Mouse (Mus musculus) forebrain, embryonic 14.5 days (tissue): ENCODE results near the gene Slc29a4. TPM values are rescaled to one million over a fixed set of nuclear protein-coding genes. Genes with fewer than 3 reads are reported as not detected.

Experiments used
- ATAC-seq: fragments of 200-750 bp; cut with Nextera tagmentation; 2 replicates; pipeline ENCODE4 v1.8.0; 2017; ENCODE audit warnings: mild to moderate bottlenecking, moderate library complexity
- DNase-seq: peaks from one replicate; pipeline ENCODE4 v3.0.0-alpha.2; 2015; ENCODE audit warnings: low spot score
- H3K27ac ChIP-seq: fragments of 300-500 bp; sonication (generic); 2 replicates; pipeline ENCODE4 v1.5.1; 2014; ENCODE audit warnings: low read depth, mild to moderate bottlenecking, control low read depth, low read length, moderate library complexity
- H3K27me3 ChIP-seq: fragments of 300-500 bp; sonication (generic); replicated peaks from 2 replicates; pipeline ENCODE4 v1.6.1; 2014; ENCODE audit warnings: low read length, control low read depth, mixed read lengths; ENCODE audit not compliant: control insufficient read depth, insufficient read depth
- H3K36me3 ChIP-seq: fragments of 300-500 bp; sonication (generic); 2 replicates; pipeline ENCODE4 v1.6.1; 2014; ENCODE audit warnings: low read length, control low read depth; ENCODE audit not compliant: control insufficient read depth, insufficient read depth
- H3K4me1 ChIP-seq: fragments of 300-500 bp; sonication (generic); 2 replicates; pipeline ENCODE4 v1.6.1; 2014; ENCODE audit warnings: antibody characterized with exemption, low read length, control low read depth; ENCODE audit not compliant: control insufficient read depth, insufficient read depth
- H3K4me2 ChIP-seq: fragments of 300-500 bp; sonication (generic); 2 replicates; pipeline ENCODE4 v1.6.1; 2014; ENCODE audit warnings: mild to moderate bottlenecking, control low read depth, low read length
- H3K4me3 ChIP-seq: fragments of 300-500 bp; sonication (generic); 2 replicates; pipeline ENCODE4 v1.5.1; 2014; ENCODE audit warnings: low read depth, low read length, control low read depth
- H3K9ac ChIP-seq: fragments of 300-500 bp; sonication (generic); 2 replicates; pipeline ENCODE4 v1.6.1; 2014; ENCODE audit warnings: mild to moderate bottlenecking, low read length, control low read depth, moderate library complexity
- H3K9me3 ChIP-seq: fragments of 300-500 bp; sonication (generic); replicated peaks from 2 replicates; pipeline ENCODE4 v1.6.1; 2016; ENCODE audit warnings: low read length, control low read depth, mixed read lengths; ENCODE audit not compliant: control insufficient read depth
- WGBS: fragments of 180-500 bp; shearing (Covaris S2); extraction: QIAGEN DNeasy Blood & Tissue Kit; methylation state at CpG from one replicate; pipeline ENCODE4 v1.1.7; 2014; 5-methylcytosine and 5-hydroxymethylcytosine counted together
- polyA plus RNA-seq: library from polyadenylated mRNA; unstranded; fragments of >200 nt; fragmentation: Nextera tagmentation; extraction: Ambion mirVana; gene quantifications from 2 replicates; pipeline ENCODE4 v1.2.1, GENCODE M21; 2014

The Slc29a4 gene
- polyA plus RNA-seq, 1 experiment from 2014 or later, result 50.4 TPM

GRCm38 (mm10) chr5:142739941-142740340, 47.6 kb downstream of the Slc29a4 start:
- WGBS, result 89% methylated on average over 8 of the region's 8 CpGs
- peaks cover 98% of the 10 kb centered on the region for H3K36me3 ChIP-seq
- no peaks in the 10 kb centered on the region for H3K9me3 ChIP-seq
- ATAC-seq (no peak), DNase-seq (no peak)
- no peaks in the 10 kb centered on the region for H3K4me1 ChIP-seq
- H3K4me3 ChIP-seq, result no peak overlapping the region
- no peaks in the 10 kb centered on the region for H3K27me3 ChIP-seq
- H3K4me2 ChIP-seq, result no peak overlapping the region
- no peak overlapping the region for H3K27ac ChIP-seq
- no peak overlapping the region for H3K9ac ChIP-seq

DNA sequence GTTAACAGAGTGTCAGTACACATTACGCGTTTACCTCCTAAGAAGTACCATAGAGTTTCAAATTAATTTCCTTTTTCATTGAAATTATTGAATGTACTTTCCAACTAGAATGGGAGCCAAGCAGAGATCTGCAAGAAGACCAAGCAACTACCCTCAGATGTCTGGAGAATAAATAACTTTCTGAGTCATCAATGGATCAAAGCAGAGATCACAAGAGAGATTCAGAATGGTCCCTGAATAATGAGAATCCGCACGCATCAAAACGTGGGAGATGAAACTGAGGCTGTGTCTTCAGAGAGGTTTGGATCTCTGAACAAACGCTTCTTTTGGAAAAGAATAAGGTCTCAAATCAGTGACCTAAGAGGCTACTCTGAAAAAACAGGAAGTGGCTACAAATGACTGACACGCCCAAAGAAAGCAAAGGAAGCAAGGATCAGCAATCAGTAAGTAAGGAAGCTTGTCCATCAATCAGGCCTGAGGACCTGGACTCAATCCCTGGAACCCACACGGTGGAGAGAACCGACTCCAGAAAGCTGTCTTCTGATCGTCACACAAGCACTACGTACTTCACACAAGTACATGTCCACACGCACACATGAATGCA, 54.8 kb downstream of the Slc29a4 start:
- 79% methylated on average over 12 of the region's 12 CpGs for WGBS
- H3K4me2 ChIP-seq, result no peak overlapping the region
- no peaks in the 10 kb centered on the region for H3K27me3 ChIP-seq
- H3K4me3 ChIP-seq, result no peak overlapping the region
- H3K4me1 ChIP-seq, result no peaks in the 10 kb centered on the region
- ATAC-seq (no peak), DNase-seq (no peak)
- H3K36me3 ChIP-seq, result peaks cover 85% of the 10 kb centered on the region
- no peak overlapping the region for H3K27ac ChIP-seq
- no peak overlapping the region for H3K9ac ChIP-seq
- H3K9me3 ChIP-seq, result no peaks in the 10 kb centered on the region

- peaks cover 85% of the 10 kb centered on the region for H3K36me3 ChIP-seq
- DNase-seq (no peak), ATAC-seq (no peak)
- no peaks in the 10 kb centered on the region for H3K27me3 ChIP-seq
- H3K4me1 ChIP-seq, result no peaks in the 10 kb centered on the region
- peak overlapping the region; percentile 2; the same call in 1 of the 2 replicates for H3K27ac ChIP-seq
- H3K4me3 ChIP-seq, result no peak overlapping the region
- WGBS, result 97% methylated on average over 10 of the region's 11 CpGs
- H3K9ac ChIP-seq, result no peak overlapping the region
- H3K9me3 ChIP-seq, result no peaks in the 10 kb centered on the region
- no peak overlapping the region for H3K4me2 ChIP-seq
Observed at GRCm38 (mm10) chr5:142750173-142750572, 57.9 kb downstream of the Slc29a4 start.

DNA sequence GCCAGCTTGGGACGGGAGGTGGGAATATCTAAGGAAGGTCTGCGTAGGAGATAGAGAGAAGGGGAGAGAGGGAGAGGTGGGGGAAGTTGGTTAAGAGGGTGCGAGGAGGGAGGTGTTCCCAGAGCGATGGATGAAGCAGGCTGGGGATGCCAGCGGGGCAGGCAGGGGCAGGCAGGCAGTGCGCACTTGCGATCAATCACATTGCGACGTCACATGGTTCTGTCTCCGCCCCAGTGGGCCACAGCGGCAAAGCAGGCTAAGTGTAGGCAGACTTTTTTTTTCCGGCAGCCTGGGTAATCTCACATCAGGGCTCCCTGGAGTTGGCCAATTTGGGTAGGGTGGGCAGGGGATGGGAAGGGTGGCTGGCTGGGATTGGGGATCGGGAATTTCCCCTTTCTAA, 59.9 kb downstream of the Slc29a4 start:
- H3K27me3 ChIP-seq, result no peaks in the 10 kb centered on the region
- 51% methylated on average over 13 of the region's 13 CpGs for WGBS
- no peaks in the 10 kb centered on the region for H3K9me3 ChIP-seq
- DNase-seq, result no peak
- no peak overlapping the region for H3K27ac ChIP-seq
- no peak overlapping the region for H3K4me2 ChIP-seq
- H3K9ac ChIP-seq, result no peak overlapping the region
- H3K36me3 ChIP-seq, result peaks cover 93% of the 10 kb centered on the region
- H3K4me3 ChIP-seq, result no peak overlapping the region
- no peak for ATAC-seq
- H3K4me1 ChIP-seq, result no peaks in the 10 kb centered on the region

DNA sequence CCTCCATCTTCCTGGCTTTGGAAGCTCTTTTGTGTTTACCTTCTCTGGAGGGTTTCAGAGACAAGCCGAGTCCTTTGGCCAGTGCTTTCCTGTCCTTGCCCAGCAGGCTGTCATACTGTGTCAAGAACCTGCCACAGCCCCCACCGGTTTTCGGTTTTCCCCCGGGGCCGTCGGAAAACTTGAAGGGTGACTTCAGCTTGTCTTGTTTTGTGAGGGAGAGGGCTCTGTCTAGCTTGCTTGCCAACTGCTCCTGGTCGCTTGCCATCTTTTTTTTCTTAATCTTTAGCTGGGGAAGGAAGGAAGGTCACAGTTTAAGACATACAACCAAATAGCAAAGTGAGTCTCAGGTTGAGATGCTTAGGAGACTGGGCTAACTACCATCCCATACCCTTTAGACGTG, 67.5 kb downstream of the Slc29a4 start:
- Histone ChIP-seq H3K4me1 (peaks cover 2% of the 10 kb centered on the region; the same call in 1 of the 2 replicates), H3K4me3 (no peak overlapping the region), H3K27me3 (no peaks in the 10 kb centered on the region), H3K27ac (no peak overlapping the region), H3K4me2 (no peak overlapping the region), H3K9me3 (no peaks in the 10 kb centered on the region), H3K9ac (no peak overlapping the region), H3K36me3 (peaks cover 99% of the 10 kb centered on the region)
- 83% methylated on average over 8 of the region's 8 CpGs for WGBS
- ATAC-seq (no peak), DNase-seq (no peak)

DNA sequence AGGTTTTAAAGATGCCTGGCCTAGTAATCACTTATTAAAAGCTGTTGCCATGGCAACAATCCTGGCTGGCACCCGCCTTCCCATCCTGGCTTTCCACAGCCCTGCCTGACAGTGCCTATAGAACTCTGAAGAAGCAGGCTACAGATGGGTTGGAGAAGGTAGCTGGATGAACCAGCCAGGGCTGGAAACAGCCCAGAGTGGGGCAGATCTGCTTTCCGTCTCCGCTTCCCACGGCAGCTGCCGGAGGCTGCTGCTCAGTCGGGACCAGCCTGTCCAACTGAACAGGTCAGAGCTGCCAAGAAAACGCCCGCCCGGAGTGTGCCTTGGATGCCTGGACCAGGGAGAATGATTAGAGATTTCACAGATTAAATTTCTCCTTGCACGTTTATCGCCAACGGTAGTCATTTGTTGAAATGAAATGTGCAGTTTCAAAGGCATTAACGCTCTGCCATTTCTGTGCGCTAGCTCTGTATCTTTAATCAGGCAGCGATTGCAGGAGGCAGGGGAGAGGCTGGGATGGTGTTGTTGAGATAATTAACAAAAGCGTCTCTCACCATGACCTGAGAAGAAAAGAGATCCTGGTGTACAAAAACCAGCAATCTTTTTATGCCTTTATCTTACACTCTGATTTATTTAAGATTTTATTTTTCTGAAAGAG, 69.1 kb downstream of the Slc29a4 start:
- H3K4me1 ChIP-seq, result peaks cover 2% of the 10 kb centered on the region; the same call in 1 of the 2 replicates
- H3K9ac ChIP-seq, result peak overlapping the region; percentile 43; the same call in 1 of the 2 replicates
- DNase-seq (peak; percentile 93), ATAC-seq (peak; percentile 88)
- H3K36me3 ChIP-seq, result peaks cover 99% of the 10 kb centered on the region
- H3K27me3 ChIP-seq, result no peaks in the 10 kb centered on the region
- H3K4me2 ChIP-seq, result peak overlapping the region; percentile 18; the same call in 1 of the 2 replicates
- no peak overlapping the region for H3K4me3 ChIP-seq
- H3K9me3 ChIP-seq, result no peaks in the 10 kb centered on the region
- H3K27ac ChIP-seq, result peak overlapping the region; percentile 87
- WGBS, result 44% methylated on average over 16 of the region's 16 CpGs

DNA sequence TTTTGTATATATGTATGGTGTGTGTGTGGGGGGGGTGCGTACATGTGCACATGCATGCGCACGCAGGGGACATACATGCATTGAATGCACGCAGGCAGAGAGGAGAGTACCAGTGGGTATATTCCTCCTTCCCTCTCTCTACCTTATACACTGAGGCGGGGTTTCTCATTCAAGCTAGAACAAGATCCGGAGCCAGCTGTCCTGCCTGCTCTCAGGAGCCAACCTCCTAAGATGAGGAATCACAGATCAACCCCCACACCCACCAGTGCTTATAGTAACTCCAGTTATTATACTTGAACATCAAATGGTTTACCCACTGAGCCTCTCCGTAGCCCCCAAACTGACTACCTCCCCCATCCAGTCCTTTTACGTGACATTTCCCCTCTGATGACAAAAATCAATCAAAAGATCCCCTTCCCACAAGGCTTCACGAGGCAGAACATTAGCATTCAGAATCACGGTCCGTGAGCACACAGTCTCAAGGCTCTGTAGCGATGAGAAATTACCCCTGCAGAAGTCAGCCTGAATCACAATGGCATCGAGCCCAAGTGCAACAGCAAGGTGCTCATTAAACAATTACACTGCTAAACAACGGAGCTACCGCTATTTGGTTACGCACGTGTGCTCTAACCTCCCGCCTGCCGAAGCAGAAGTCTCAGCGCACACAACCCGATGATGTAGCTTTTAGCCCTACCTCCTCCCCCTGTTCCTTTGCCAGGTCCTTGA, 69.9 kb downstream of the Slc29a4 start:
- H3K27me3 ChIP-seq, result no peaks in the 10 kb centered on the region
- H3K9ac ChIP-seq, result peak overlapping the region; percentile 43
- DNase-seq, result peak; percentile 69
- 0 out of 2 replicates have a peak overlapping the region, but pooled peaks have one; percentile 18 for H3K4me2 ChIP-seq
- no peak overlapping the region for H3K4me3 ChIP-seq
- H3K36me3 ChIP-seq, result peaks cover 99% of the 10 kb centered on the region
- peak overlapping the region; percentile 87 for H3K27ac ChIP-seq
- no peaks in the 10 kb centered on the region for H3K9me3 ChIP-seq
- WGBS, result 55% methylated on average over 21 of the region's 21 CpGs
- peaks cover 2% of the 10 kb centered on the region; the same call in 1 of the 2 replicates for H3K4me1 ChIP-seq
- ATAC-seq, result no peak

DNA sequence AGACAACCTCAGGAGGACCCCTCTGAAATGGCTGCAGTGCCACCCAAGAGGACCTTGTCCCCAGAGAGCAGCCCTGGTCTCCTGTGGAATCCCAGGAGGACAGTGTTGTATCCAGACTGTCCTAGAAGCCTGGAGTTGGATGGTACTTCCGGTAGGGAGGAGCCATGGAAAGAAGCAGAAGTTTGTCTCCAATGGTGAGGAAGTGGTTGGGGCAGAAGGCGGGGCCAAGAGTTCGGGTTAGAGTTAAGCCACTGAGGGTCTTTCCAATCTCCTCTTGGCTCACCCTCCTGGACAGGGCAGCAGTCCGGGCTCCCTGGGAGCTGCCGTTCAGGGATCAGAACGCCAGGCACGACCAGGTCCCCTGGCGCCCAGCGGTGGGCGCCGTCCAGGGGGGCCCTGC, 72.0 kb downstream of the Slc29a4 start:
- ATAC-seq (no peak), DNase-seq (no peak)
- Histone ChIP-seq H3K9me3 (no peaks in the 10 kb centered on the region), H3K36me3 (peaks cover 93% of the 10 kb centered on the region), H3K27ac (0 out of 2 replicates have a peak overlapping the region, but pooled peaks have one; percentile 24), H3K27me3 (no peaks in the 10 kb centered on the region), H3K4me3 (no peak overlapping the region), H3K4me2 (no peak overlapping the region), H3K9ac (no peak overlapping the region), H3K4me1 (peaks cover 12% of the 10 kb centered on the region)
- WGBS, result 45% methylated on average over 11 of the region's 11 CpGs
